Mouse (Mus musculus) bone marrow, adult 2 months (tissue): ENCODE results near the gene C530008M17Rik.

Experiments used
- CTCF ChIP-seq: fragments of 200-500 bp; IDR thresholded peaks from 2 replicates; pipeline ENCODE4 v1.5.1; 2011; ENCODE audit warnings: low read length, control low read depth; ENCODE audit not compliant: control insufficient read depth, insufficient read depth
- POLR2A ChIP-seq: fragments of 200-500 bp; IDR thresholded peaks from 2 replicates; pipeline ENCODE4 v1.6.1; 2011; ENCODE audit warnings: low read depth, mild to moderate bottlenecking, control low read depth, low read length, borderline replicate concordance; ENCODE audit not compliant: control insufficient read depth

- TF ChIP-seq POLR2A: no peak
- no peak for TF ChIP-seq CTCF
Measured at GRCm38 (mm10) chr5:76702104-76702503, 45.8 kb downstream of the C530008M17Rik start.
